ENCODE assay signal across 8 mouse cellular contexts in genomic region chr12:98342158-98342557, GRCm38 (mm10).
DNase-seq lines count a peak whose midpoint lies in the region; ATAC-seq and TF ChIP-seq lines count a peak whose summit lies in the region.

No protein-coding gene starts in this region.

- H3K9me3 ChIP-seq in heart, embryonic 12.5 days (replicated peaks): no peaks in the 10 kb centered on the region
- no peaks in the 10 kb centered on the region for H3K9me3 ChIP-seq in lung, postnatal 0 days (ENCODE audit: low read length)
- H3K9me3 ChIP-seq in forebrain, embryonic 10.5 days: no peaks in the 10 kb centered on the region

- H3K4me3 ChIP-seq in heart, embryonic 12.5 days: no peak overlapping the region
- no peak overlapping the region for H3K4me3 ChIP-seq in C2C12 (ENCODE audit: insufficient read depth, poor library complexity, severe bottlenecking)
- H3K4me3 ChIP-seq in bone marrow macrophage, adult 2 months (ENCODE audit: insufficient read depth, low read length): no peak overlapping the region
- no peak overlapping the region for H3K4me3 ChIP-seq in lung, postnatal 0 days (ENCODE audit: low read depth, low read length)
- no peak overlapping the region for H3K4me3 ChIP-seq in forebrain, embryonic 10.5 days

- no peaks in the 10 kb centered on the region for H3K79me3 ChIP-seq in C2C12 (ENCODE audit: low read depth)

- H3K4me2 ChIP-seq in heart, embryonic 12.5 days: no peak overlapping the region
- H3K4me2 ChIP-seq in lung, postnatal 0 days (replicated peaks; ENCODE audit: low read depth, low read length): no peak overlapping the region

- H3K79me2 ChIP-seq in C2C12 (ENCODE audit: control insufficient read depth, insufficient read depth): no peaks in the 10 kb centered on the region

- ATAC-seq in heart, embryonic 12.5 days (ENCODE audit: insufficient number of reproducible peaks, low FRiP score): no peak
- no peak for ATAC-seq in lung, postnatal 0 days

- TF ChIP-seq CTCF in C2C12 (IDR thresholded peaks at IDR 0.05; ENCODE audit: control insufficient read depth, insufficient read depth, insufficient read length): peak; percentile 18
- TF ChIP-seq CTCF in bone marrow macrophage, adult 2 months (IDR thresholded peaks at IDR 0.05; ENCODE audit: low read depth, low read length): peak; percentile 47; the same call in 1 of the 2 replicates
- TF ChIP-seq CTCF in lung, postnatal 0 days (IDR thresholded peaks at IDR 0.05): peak; percentile 69

- H3K4me1 ChIP-seq in heart, embryonic 12.5 days (replicated peaks): no peaks in the 10 kb centered on the region; the same call in 1 of the 2 replicates
- H3K4me1 ChIP-seq in bone marrow macrophage, adult 2 months (ENCODE audit: control insufficient read depth, insufficient read depth, low read length): no peaks in the 10 kb centered on the region
- no peaks in the 10 kb centered on the region for H3K4me1 ChIP-seq in lung, postnatal 0 days (ENCODE audit: insufficient read depth, low read depth, low read length)
- no peaks in the 10 kb centered on the region for H3K4me1 ChIP-seq in forebrain, embryonic 10.5 days

- H3K27me3 ChIP-seq in heart, embryonic 12.5 days (replicated peaks): no peaks in the 10 kb centered on the region
- no peaks in the 10 kb centered on the region for H3K27me3 ChIP-seq in C2C12 (ENCODE audit: control insufficient read depth, insufficient read depth, insufficient read length)
- no peaks in the 10 kb centered on the region for H3K27me3 ChIP-seq in lung, postnatal 0 days (replicated peaks; ENCODE audit: insufficient read depth, low read length)
- H3K27me3 ChIP-seq in forebrain, embryonic 10.5 days (ENCODE audit: poor library complexity, severe bottlenecking): no peaks in the 10 kb centered on the region

- no peak overlapping the region for H3ac ChIP-seq in C2C12 (ENCODE audit: control insufficient read depth, insufficient read length, low read depth)

- TF ChIP-seq POLR2A in bone marrow macrophage, adult 2 months (IDR thresholded peaks at IDR 0.05; ENCODE audit: borderline replicate concordance, low read depth, low read length): no peak

- no peaks in the 10 kb centered on the region for H3K36me3 ChIP-seq in heart, embryonic 12.5 days
- H3K36me3 ChIP-seq in C2C12 (ENCODE audit: control insufficient read depth, insufficient read depth): no peaks in the 10 kb centered on the region
- H3K36me3 ChIP-seq in lung, postnatal 0 days (ENCODE audit: insufficient read depth, low read length): no peaks in the 10 kb centered on the region
- H3K36me3 ChIP-seq in forebrain, embryonic 10.5 days (replicated peaks): no peaks in the 10 kb centered on the region

- 85% methylated on average over 2 of the region's 2 CpGs for WGBS in heart, embryonic 12.5 days
- 89% methylated on average over 2 of the region's 2 CpGs for WGBS in lung, postnatal 0 days
- WGBS in forebrain, embryonic 10.5 days: 91% methylated on average over 2 of the region's 2 CpGs

- TF ChIP-seq EP300 in lung, postnatal 0 days (IDR thresholded peaks at IDR 0.05): no peak

- peak; percentile 63 for DNase-seq in heart, adult 11 months
- no peak for DNase-seq in lung, postnatal 0 days (ENCODE audit: low spot score)
- DNase-seq in thymus, postnatal 4 days: peak; percentile 76
- no peak for DNase-seq in forebrain, embryonic 10.5 days (ENCODE audit: extremely low spot score, low spot score)
- DNase-seq in frontal cortex, adult 2 months (ENCODE audit: extremely low spot score in 1 of 2, low spot score in 1 of 2): no peak

- no peak overlapping the region for H3K9ac ChIP-seq in heart, embryonic 12.5 days
- H3K9ac ChIP-seq in lung, postnatal 0 days (replicated peaks; ENCODE audit: low read depth): no peak overlapping the region

- no peak overlapping the region for H3K27ac ChIP-seq in heart, embryonic 12.5 days (ENCODE audit: poor library complexity, severe bottlenecking)
- no peak overlapping the region for H3K27ac ChIP-seq in bone marrow macrophage, adult 2 months (ENCODE audit: insufficient read depth, low read depth, low read length)
- no peak overlapping the region for H3K27ac ChIP-seq in lung, postnatal 0 days (ENCODE audit: low read length)
- no peak overlapping the region for H3K27ac ChIP-seq in forebrain, embryonic 10.5 days

TF ChIP-seq in C2C12, 6 proteins besides CTCF, POLR2A, EP300 and RAD21:
- TF ChIP-seq FOSL1 (IDR thresholded peaks at IDR 0.05; ENCODE audit: insufficient read depth, low read length, poor library complexity, severe bottlenecking): no peak

Comparison
In these comparisons a context has a peak if more than half of its experiments do, and no peak if none do; other contexts are left out.
1. DNase-seq: peak in heart, adult 11 months (single experiment) and thymus, postnatal 4 days (single experiment); none in lung, postnatal 0 days (single experiment), forebrain, embryonic 10.5 days (single experiment) and frontal cortex, adult 2 months (0 of 2).
2. CTCF ChIP-seq: peak in every context shown above with its lines; median percentile 69 in lung, postnatal 0 days; 47 in bone marrow macrophage, adult 2 months; 18 in C2C12.